Mouse (Mus musculus) skeletal muscle tissue, adult 2 months (tissue): ENCODE measurements around the gene Tac2.
"Not testable (repeated sequence)": the region's sequence is repeated elsewhere in the genome, so short reads cannot be mapped to it uniquely, and the experiment has no call there.

ENCODE experiments used
- DNase-seq: peaks from one replicate; pipeline ENCODE4 v3.0.0-alpha.2; 2012; ENCODE audit warnings: low read depth, low spot score

Tac2 gene

GRCm38 (mm10) chr10:127759181-127760110 is 35.2 kb downstream of the Tac2 start, which contains the start of the genes Rdh1 and Rdh16f1:
Gene Rdh1, plus strand, starts transcription at chr10:127759721.
Gene Rdh16f1, plus strand, starts transcription at chr10:127759787.
- DNase-seq = no peak

- DNase-seq = not testable (repeated sequence)
These were observed 38.6 kb downstream of the Tac2 start for GRCm38 (mm10) chr10:127762926-127763325.

- no peak for DNase-seq
These were observed 39.8 kb downstream of the Tac2 start for GRCm38 (mm10) chr10:127763914-127764680.

- DNase-seq = no peak
These were observed 42.3 kb downstream of the Tac2 start for GRCm38 (mm10) chr10:127766564-127766963.

- no peak for DNase-seq
These were observed 51.7 kb downstream of the Tac2 start, which contains the start of gene Rdh9 for GRCm38 (mm10) chr10:127776011-127776410. Gene Rdh9, plus strand, starts transcription at chr10:127776386.
